Mouse (Mus musculus) cerebellum, adult 2 months (tissue): ENCODE measurements around the gene Zfp275. TPM values are rescaled to one million over a fixed set of nuclear protein-coding genes. Genes with fewer than 3 reads are reported as not detected.
A peak's percentile ranks its signal among the peaks of the same experiment; 100 is the strongest.

Experiments
- DNase-seq, 2 experiments: peaks; one replicate each; pipeline ENCODE4 v3.0.0; 2021
- H3K27ac ChIP-seq: fragments of 200-500 bp; 2 replicates; pipeline ENCODE4 v1.5.1; 2012; ENCODE audit warnings: low read length, control low read depth, inconsistent platforms; ENCODE audit not compliant: insufficient read depth
- H3K27me3 ChIP-seq: fragments of 200-500 bp; 2 replicates; pipeline ENCODE4 v1.6.1; 2012; ENCODE audit warnings: inconsistent platforms, mild to moderate bottlenecking, low read length, moderate library complexity; ENCODE audit not compliant: control insufficient read depth, insufficient read depth
- H3K4me1 ChIP-seq: fragments of 200-500 bp; 2 replicates; pipeline ENCODE4 v1.6.1; 2011; ENCODE audit warnings: low read length; ENCODE audit not compliant: control insufficient read depth, insufficient read depth
- H3K4me3 ChIP-seq: fragments of 200-500 bp; replicated peaks from 2 replicates; pipeline ENCODE3; 2011; ENCODE audit warnings: mild to moderate bottlenecking, low read depth, low read length, control low read depth; ENCODE audit not compliant: insufficient read depth
- CTCF ChIP-seq: fragments of 200-500 bp; IDR thresholded peaks from 2 replicates; pipeline ENCODE4 v1.5.1; 2011; ENCODE audit warnings: low read depth, mild to moderate bottlenecking, control low read depth, low read length, moderate library complexity, borderline replicate concordance; ENCODE audit not compliant: insufficient read depth
- POLR2A ChIP-seq: fragments of 200-500 bp; IDR thresholded peaks from 2 replicates; pipeline ENCODE4 v1.6.1; 2011; ENCODE audit warnings: low read length, control low read depth, borderline replicate concordance; ENCODE audit not compliant: insufficient read depth
- WGBS: fragments of 180-500 bp; shearing (Covaris S2); methylation state at CpG from one replicate; pipeline ENCODE4 v1.1.7; 2018; 5-methylcytosine and 5-hydroxymethylcytosine counted together
- polyA plus RNA-seq: library from polyadenylated mRNA; depleted of rRNA; stranded (reverse); fragments of >200 nt; gene quantifications from 2 replicates; pipeline ENCODE4 v1.2.3, GENCODE M21; 2012

The Zfp275 gene
- polyA plus RNA-seq, 1 experiment = 20.1 TPM

GRCm38 (mm10) chrX:73341473-73341872, 948 bp upstream of the Zfp275 start:
- DNase-seq = no peak
- Histone ChIP-seq H3K4me1 (no peaks in the 10 kb centered on the region; the same call in 1 of the 2 replicates), H3K27ac (no peak overlapping the region), H3K4me3 (no peak overlapping the region), H3K27me3 (no peaks in the 10 kb centered on the region)
- whole genome bisulfite sequencing = 66% methylated on average over 1 of the region's 1 CpGs
- no peak for TF ChIP-seq CTCF
- TF ChIP-seq POLR2A = no peak

GRCm38 (mm10) chrX:73342068-73342467, 353 bp upstream of the Zfp275 start:
- Histone ChIP-seq H3K4me3 (peak overlapping the region; percentile 100), H3K27me3 (no peaks in the 10 kb centered on the region), H3K27ac (no peak overlapping the region), H3K4me1 (no peaks in the 10 kb centered on the region; the same call in 1 of the 2 replicates)
- no peak for TF ChIP-seq CTCF
- TF ChIP-seq POLR2A = no peak
- WGBS = 23% methylated on average over 3 of the region's 3 CpGs
- DNase-seq = no peak

GRCm38 (mm10) chrX:73342941-73343735, 717 bp downstream of the Zfp275 start:
- Histone ChIP-seq H3K27ac (peak overlapping the region; percentile 75), H3K4me1 (no peaks in the 10 kb centered on the region; the same call in 1 of the 2 replicates), H3K4me3 (peak overlapping the region; percentile 100), H3K27me3 (no peaks in the 10 kb centered on the region)
- no peak for DNase-seq
- 15% methylated on average over 15 of the region's 15 CpGs for WGBS
- TF ChIP-seq CTCF (no peak), POLR2A (no peak)

GRCm38 (mm10) chrX:73343802-73344201, 1.4 kb downstream of the Zfp275 start:
- Histone ChIP-seq H3K4me1 (no peaks in the 10 kb centered on the region; the same call in 1 of the 2 replicates), H3K27me3 (no peaks in the 10 kb centered on the region), H3K27ac (no peak overlapping the region), H3K4me3 (no peak overlapping the region)
- WGBS = 79% methylated on average over 1 of the region's 1 CpGs
- no peak for DNase-seq
- no peak for TF ChIP-seq CTCF
- no peak for TF ChIP-seq POLR2A

GRCm38 (mm10) chrX:73344346-73344745, 1.9 kb downstream of the Zfp275 start:
- no peak overlapping the region for H3K4me3 ChIP-seq
- TF ChIP-seq POLR2A (no peak), CTCF (no peak)
- DNase-seq = peak; percentile 28 to 50
- H3K27me3 ChIP-seq = no peaks in the 10 kb centered on the region
- 17% methylated on average over 1 of the region's 1 CpGs for WGBS
- H3K27ac ChIP-seq = no peak overlapping the region
- no peaks in the 10 kb centered on the region; the same call in 1 of the 2 replicates for H3K4me1 ChIP-seq

- WGBS = 88% methylated on average over 2 of the region's 2 CpGs
- no peak overlapping the region for H3K4me3 ChIP-seq
- no peak overlapping the region for H3K27ac ChIP-seq
- H3K27me3 ChIP-seq = no peaks in the 10 kb centered on the region
- 0 out of 2 replicates have a peak, but pooled peaks cover 2% of the 10 kb centered on the region for H3K4me1 ChIP-seq
- no peak for DNase-seq
- no peak for TF ChIP-seq CTCF
- no peak for TF ChIP-seq POLR2A
Measured at GRCm38 (mm10) chrX:73356163-73356562, 13.7 kb downstream of the Zfp275 start.

GRCm38 (mm10) chrX:73356719-73357118, 14.3 kb downstream of the Zfp275 start:
- no peak for TF ChIP-seq CTCF
- TF ChIP-seq POLR2A = no peak
- 67% methylated on average over 1 of the region's 1 CpGs for WGBS
- Histone ChIP-seq H3K4me1 (no peaks in the 10 kb centered on the region), H3K27me3 (no peaks in the 10 kb centered on the region), H3K27ac (no peak overlapping the region), H3K4me3 (no peak overlapping the region)
- DNase-seq = no peak

- Histone ChIP-seq H3K4me1 (no peaks in the 10 kb centered on the region), H3K4me3 (no peak overlapping the region), H3K27me3 (no peaks in the 10 kb centered on the region), H3K27ac (no peak overlapping the region)
- DNase-seq = no peak
- TF ChIP-seq CTCF (no peak), POLR2A (no peak)
Measured at GRCm38 (mm10) chrX:73363291-73363690, 20.9 kb downstream of the Zfp275 start.
